Mouse (Mus musculus): ENCODE data around the gene Wdr45.
"Not testable (repeated sequence)": the region's sequence is repeated elsewhere in the genome, so short reads cannot be mapped to it uniquely, and the experiment has no call there.

The Wdr45 gene

DNA sequence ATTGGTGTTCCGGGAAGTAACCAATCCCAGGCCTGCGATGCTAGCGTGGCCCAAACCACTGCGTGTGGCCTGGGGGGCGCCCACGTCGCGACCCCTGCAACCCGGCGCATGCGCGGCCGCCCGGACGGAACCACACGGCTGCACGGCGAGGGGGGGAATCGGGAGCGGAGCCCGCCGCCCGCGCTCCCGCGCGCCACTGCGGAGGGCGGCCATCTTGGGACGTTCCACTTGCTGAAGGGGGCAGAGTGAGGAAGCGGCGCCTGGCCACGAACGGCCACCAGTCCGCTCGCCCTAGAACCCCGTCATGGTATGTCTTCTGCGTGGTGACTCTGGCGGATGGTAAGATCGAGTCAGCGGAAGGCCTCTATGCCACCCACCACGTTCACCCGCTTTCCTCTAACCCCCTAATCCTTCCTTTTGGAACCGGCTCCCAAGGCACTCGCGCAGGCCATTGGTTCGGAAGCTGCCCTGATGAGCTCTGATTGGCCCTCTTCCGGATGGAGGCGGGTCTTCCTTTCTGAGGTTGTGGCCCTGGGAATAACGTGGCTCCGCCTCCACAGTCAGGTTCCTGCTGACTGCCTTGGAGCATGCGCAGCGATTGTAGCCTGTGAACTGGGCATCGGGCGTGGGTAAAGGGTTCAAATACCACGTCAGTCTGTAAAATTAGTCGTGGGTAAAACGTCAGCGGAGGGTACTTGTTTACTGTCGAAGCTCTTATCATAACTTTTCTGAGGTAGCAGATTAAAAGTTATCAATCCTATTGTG lies at the start of gene Wdr45:
Wdr45 (plus strand) TSS at position 199 of the 765 bp plus-strand sequence.
- DNase-seq: peak; percentile 95

DNA sequence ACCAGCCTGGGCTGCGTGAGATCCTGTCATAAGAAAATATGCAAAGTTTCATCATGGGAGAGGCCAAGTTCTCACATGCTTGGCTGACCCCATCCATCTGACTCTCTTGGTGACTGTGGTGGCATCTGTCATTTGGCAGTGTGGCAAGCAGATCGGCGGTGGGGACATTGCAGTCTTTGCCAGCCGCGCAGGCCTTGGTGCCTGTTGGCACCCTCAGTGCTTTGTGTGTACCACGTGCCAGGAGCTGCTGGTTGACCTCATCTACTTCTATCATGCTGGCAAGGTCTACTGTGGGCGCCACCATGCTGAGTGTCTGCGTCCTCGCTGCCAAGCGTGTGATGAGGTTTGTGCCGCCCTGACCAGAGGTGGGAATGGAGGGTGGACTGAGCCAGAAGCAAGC lies 49.3 kb upstream of the Wdr45 start:
- no peak for DNase-seq

DNA sequence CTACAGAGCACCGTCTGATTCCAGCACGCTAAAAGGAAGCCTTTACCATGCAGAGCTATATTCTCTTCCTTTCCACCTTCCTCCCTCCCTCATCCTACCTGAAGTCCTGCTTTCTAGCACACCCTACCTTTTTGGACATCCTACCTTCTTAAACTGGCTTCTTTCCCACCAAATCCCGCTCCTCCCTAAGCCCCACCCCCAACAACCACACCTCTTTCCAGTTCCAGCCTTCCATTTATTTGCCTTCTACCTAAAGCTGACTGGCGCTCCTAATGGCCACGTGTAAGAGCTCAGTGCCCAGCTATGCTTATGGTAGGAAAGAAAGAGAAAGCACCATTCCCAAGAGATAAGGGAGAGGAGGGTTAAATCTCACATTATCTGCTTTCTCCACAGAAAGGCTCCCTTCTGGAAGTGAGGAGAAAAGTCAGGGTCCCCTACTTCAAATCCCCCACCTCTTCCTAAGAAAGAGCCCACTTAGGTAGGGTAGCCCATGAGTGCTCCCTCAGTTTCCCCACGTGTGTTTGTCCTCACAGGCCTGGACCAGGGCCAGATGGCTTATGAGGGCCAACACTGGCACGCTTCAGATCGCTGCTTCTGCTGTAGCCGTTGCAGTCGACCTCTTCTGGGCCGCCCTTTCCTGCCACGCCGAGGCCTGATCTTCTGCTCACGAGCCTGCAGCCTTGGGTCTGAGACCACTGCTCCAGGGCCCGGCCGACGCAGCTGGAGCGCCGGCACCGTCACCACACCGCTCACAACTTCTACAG lies 48.2 kb upstream of the Wdr45 start:
- no peak for DNase-seq

- peak; percentile 71 for DNase-seq
Measured at GRCm38 (mm10) chrX:7670390-7670881, 43.7 kb upstream of the Wdr45 start.

- no peak for DNase-seq
Measured at GRCm38 (mm10) chrX:7670921-7671623, 43.1 kb upstream of the Wdr45 start, which contains the start of gene Plp2. Gene Plp2, minus strand, starts transcription at chrX:7671390.

DNA sequence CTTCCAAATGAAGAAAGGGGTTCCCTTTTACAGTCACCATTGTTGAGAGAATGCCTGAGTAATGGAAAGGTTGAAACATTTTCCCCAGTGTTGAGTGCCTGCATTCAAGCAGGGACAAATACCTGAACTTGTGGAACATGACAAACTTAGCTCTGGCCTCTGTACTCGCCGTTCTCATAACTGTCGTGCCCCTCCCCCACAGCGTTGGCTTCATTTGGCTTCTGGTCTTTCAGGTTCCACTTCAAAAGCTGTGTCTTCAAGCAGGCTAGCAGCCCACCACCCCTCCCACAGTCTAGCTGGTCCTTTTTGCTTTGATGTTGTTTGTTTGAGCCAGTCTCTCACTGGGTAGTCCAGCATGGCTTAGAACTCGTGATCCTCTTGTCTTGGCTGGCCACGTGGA lies 41.4 kb upstream of the Wdr45 start:
- DNase-seq: no peak

- peak; percentile 15 for DNase-seq
Measured at GRCm38 (mm10) chrX:7673578-7674281, 40.4 kb upstream of the Wdr45 start.

DNA sequence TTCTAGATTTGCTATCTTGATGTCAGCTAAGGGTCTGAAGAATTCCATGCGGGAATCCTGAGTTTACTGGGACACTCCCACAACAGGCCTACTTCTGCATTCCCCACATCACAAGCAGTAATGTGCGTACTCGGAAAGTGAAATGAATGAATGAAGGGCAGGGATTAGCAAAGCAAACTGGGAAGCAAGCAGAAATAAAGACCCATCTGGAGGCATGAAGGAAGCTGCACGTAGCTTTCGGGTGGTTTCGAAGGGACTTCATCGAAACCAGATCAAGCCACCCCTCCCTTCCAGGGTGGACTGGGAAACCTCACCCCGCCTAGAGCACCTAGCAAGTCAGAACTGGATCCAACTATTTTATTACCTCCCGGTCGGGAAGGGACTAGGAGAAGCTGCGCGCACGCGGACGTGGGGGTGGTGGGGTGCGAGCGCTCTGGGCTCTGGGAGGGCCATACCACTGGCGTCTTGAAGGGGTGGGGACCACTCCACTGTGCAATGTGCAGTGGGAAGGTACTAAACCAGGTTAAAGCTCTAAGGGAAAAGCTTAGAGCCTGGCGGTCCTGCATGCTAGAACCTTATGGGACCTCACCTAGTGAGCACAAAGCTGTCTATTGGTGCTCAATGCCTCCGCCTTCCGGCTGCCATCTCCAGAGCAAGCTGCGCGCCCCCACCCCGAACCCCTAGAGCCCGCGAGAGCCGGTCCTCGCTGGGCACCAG lies 39.7 kb upstream of the Wdr45 start:
- DNase-seq: peak; percentile 27

DNA sequence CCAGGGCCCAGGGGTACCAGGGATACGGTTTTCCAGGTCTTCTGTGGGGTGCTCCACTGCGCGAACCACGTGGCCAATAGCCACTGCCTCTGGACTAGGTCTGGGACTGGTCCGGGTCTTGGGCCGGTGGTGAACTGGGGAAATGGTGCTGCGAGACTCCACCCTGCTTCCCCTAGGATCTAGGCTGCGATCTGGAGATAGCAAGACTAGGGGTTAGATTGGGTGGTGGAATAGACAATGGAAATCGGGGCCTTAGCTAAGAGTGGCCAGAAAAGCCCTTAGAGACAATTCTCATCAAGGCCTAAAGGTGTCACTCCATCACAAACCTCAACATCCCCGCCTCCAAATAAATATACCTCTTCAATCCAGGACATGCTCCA lies 39.1 kb upstream of the Wdr45 start:
- DNase-seq: no peak

GRCm38 (mm10) chrX:7678986-7679385 lies 35.1 kb upstream of the Wdr45 start:
- DNase-seq: no peak

GRCm38 (mm10) chrX:7679405-7680056 lies 34.6 kb upstream of the Wdr45 start:
- peak; percentile 96 for DNase-seq

- DNase-seq: no peak
Measured at GRCm38 (mm10) chrX:7680057-7680412, 34.1 kb upstream of the Wdr45 start.

GRCm38 (mm10) chrX:7680864-7681263 lies 33.3 kb upstream of the Wdr45 start, which contains the start of gene Magix:
Gene Magix, minus strand, starts transcription at chrX:7681251.
- peak; percentile 68 for DNase-seq

GRCm38 (mm10) chrX:7688321-7688720 lies 25.8 kb upstream of the Wdr45 start:
- DNase-seq: no peak

DNA sequence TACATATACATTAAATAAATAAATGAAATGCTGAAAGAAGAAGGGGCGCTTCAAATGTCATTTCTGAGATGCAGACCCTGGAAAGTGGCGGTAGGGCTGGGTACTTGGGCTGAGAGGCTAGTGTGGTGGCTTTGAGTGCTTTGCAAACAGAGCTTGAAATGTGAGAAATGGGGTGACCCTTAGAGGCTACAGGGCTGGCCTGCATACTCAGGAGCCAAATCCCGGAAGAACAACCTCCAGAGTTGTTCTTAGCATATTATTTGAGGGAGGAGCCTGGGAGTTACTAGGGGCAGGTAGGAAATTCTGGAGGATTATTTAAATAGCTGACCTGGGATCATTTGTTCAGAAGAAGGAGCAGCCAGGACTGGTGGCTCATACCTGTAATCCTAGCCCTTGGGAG lies 23.6 kb upstream of the Wdr45 start:
- no peak for DNase-seq

DNA sequence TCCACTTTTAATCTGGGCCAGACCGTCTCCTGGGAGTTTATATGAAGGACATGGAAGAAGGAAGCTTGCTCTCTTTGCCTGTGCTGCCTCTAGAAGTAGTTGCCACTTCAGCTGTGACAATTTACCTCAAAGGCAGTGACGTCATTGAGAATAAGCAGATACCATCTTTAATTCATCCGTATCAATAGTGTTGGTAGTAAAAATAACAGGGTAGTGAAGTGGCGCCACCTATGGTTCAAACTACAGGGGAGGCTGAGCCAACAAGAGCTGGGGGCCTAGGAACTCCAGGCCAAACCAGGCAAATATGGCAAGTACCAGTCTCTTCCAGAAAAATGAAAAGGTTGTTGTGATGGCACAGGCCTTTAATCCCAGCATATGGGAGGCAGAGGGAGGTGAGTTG lies 21.3 kb upstream of the Wdr45 start:
- DNase-seq: peak; percentile 40

DNA sequence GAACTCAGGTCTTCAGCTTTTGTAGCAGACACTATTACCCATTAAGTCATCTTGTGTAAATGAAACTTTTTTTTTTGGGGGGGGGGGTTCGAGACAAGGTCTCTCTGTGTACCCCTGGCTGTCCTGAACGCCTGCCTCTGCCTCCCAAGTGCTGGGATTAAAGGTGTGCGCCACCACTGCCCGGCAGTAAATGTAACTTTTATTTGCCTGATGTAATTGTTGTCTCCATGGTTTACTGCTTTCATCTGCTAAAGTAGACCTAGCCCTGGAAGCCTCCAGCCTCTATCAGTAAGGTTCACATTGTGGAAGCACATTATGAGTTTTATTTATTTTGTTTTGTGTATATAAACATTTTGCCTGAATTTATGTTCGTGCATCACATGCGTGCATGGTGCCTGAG lies 17.6 kb upstream of the Wdr45 start:
- DNase-seq: no peak

DNA sequence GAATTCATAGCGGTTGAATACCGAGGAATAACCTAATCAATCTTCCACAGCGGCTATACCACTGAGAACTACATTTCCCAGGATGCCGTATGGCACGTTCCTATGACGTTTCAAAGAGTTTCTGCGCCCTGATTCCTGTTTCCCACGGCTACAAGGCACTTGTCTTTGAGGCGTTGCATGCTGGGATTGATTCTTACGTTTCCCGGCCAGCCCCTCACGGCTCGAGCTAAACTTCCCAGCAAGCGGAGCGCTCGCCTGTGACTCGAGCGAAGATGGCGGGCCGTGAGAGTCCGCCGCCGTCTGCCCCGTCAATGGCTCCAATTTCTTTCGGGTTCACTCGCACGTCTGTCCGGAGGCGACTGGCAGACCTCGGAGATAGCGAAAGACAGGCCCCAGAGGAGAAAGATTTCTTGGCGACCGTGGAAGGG lies 17.2 kb upstream of the Wdr45 start, which contains the start of gene Gpkow:
Gpkow (plus strand) TSS at position 178 of the 428 bp plus-strand sequence.
- peak; percentile 90 for DNase-seq

- DNase-seq: not testable (repeated sequence)
Measured at GRCm38 (mm10) chrX:7713764-7714134, 384 bp upstream of the Wdr45 start.

- not testable (repeated sequence) for DNase-seq
Measured at GRCm38 (mm10) chrX:7716058-7716457, 1.9 kb downstream of the Wdr45 start.
